Mouse (Mus musculus): ENCODE measurements around the gene Rhbdd1.

Gene Rhbdd1

GRCm38 (mm10) chr1:82479696-82480487 is 163.6 kb downstream of the Rhbdd1 start:
- DNase-seq (ENCODE audit: low read depth, low spot score), result no peak

GRCm38 (mm10) chr1:82482371-82482770 is 166.1 kb downstream of the Rhbdd1 start:
- DNase-seq (ENCODE audit: low read depth, low spot score), result no peak

GRCm38 (mm10) chr1:82486371-82486770 is 170.1 kb downstream of the Rhbdd1 start:
- no peak for DNase-seq (ENCODE audit: low read depth, low spot score)

- no peak for DNase-seq (ENCODE audit: low read depth, low spot score)
Measured at GRCm38 (mm10) chr1:82491954-82492353, 175.7 kb downstream of the Rhbdd1 start.
